Mouse (Mus musculus) layer of hippocampus, adult 9-11 months (tissue): ENCODE results near the gene Has3.

Source experiments
- DNase-seq: peaks from one replicate; pipeline ENCODE4 v3.0.0; 2022

Gene Has3

DNA sequence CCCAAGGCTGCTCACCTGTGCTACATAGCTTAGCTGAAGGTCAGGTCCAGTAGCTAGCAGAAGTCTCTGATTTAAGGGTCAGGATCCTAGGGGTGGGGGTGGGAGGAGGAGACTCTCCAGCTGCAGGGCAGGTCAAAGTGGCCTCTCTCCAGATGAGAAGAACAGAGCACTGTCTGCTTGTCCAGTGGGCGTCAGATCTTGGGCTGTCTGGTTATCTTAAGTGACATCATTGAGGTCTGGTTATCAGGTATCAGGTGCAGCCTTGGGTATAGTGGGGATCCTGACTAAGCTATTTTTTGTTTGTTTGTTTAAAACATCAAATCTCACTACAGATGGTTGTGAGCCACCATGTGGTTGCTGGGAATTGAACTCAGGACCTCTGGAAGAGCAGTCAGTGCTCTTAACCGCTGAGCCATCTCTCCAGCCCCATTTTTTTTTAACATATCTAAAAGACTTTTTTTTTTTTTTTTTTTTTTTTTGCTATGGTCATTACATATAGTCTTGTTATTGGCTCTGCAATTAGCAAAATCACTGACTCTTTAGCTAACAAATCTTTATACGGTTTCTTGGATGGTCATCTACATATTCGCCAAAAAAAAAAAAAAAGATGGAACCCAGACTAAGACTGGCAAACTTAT, 63.6 kb downstream of the Has3 start:
- DNase-seq = no peak
